Mouse (Mus musculus): ENCODE measurements at regions not wholly inside any gene's neighbourhood (a gene's known extent, or its start where the extent isn't known, plus 50 kb on each side); places are given as distances from the start of the nearest gene placed in this dataset.
"Not testable (repeated sequence)": the region's sequence is repeated elsewhere in the genome, so short reads cannot be mapped to it uniquely, and the experiment has no call there.

DNA sequence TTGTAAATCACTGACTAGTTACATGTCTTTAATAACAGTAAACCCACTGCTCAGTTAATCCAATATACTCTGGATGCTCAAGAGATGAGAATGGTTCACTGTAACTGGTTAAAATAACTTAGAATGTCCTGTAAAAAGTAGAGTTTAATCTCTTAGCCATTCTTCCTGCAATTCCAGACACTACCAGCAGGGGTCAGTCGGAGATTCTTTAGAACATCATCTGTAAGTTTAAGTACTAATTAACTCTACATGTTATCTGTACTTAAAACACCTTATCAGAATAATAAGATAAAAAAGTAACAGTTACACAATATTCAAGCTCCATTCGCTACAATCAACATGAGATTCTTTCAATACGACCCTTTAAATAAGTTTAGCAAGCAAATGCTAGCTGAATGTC is 58.7 kb upstream of the Olig3 start:
- WGBS: 55% methylated on average over 3 of the region's 3 CpGs
- Histone ChIP-seq H3K9me3 (replicated peaks; ENCODE audit: control insufficient read depth, low read length) (no peaks in the 10 kb centered on the region), H3K27me3 (replicated peaks; ENCODE audit: control insufficient read depth, insufficient read depth, low read length) (no peaks in the 10 kb centered on the region), H3K4me3 (ENCODE audit: low read depth, low read length) (no peak overlapping the region), H3K4me2 (ENCODE audit: low read length) (no peak overlapping the region), H3K36me3 (ENCODE audit: control insufficient read depth, insufficient read depth, low read length) (no peaks in the 10 kb centered on the region), H3K9ac (ENCODE audit: low read length) (no peak overlapping the region), H3K27ac (ENCODE audit: low read depth, low read length) (no peak overlapping the region), H3K4me1 (ENCODE audit: control insufficient read depth, insufficient read depth, low read length) (no peaks in the 10 kb centered on the region)
- DNase-seq (ENCODE audit: low spot score) (peak; percentile 37), ATAC-seq (no peak)

DNA sequence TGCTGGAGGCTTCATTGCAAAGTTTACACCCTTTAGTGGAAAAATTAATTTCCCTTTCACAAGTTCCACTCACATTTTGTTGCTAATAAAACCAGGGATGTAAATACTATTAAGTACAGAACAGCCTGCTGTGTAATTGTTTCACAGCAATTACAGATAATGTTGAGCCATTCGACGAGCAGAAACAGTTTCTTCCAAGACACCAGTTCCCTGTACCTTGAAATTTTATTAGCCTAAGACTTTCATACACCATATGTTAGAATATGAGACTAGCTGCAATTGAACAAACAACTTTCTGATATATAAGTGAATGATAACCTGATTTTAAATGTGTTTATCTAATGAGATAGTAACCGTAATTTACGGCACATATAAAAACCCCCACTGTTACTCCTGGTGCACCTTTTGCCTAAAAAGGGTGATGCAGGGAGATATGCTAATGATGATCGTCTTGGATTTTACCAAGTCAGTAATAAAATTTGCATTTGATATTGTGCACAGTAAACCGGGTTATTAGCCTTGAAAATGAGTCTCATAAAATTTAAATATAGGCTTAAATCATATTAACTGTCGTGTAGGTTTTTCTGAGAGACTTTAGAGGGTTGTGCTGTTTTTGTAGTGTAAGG is 60.8 kb upstream of the Olig3 start:
- Histone ChIP-seq H3K36me3 (ENCODE audit: control insufficient read depth, insufficient read depth, low read length) (no peaks in the 10 kb centered on the region), H3K4me2 (ENCODE audit: low read length) (no peak overlapping the region), H3K4me3 (ENCODE audit: low read depth, low read length) (no peak overlapping the region), H3K27ac (ENCODE audit: low read depth, low read length) (no peak overlapping the region), H3K4me1 (ENCODE audit: control insufficient read depth, insufficient read depth, low read length) (no peaks in the 10 kb centered on the region), H3K27me3 (replicated peaks; ENCODE audit: control insufficient read depth, insufficient read depth, low read length) (no peaks in the 10 kb centered on the region), H3K9ac (ENCODE audit: low read length) (no peak overlapping the region), H3K9me3 (replicated peaks; ENCODE audit: control insufficient read depth, low read length) (no peaks in the 10 kb centered on the region)
- DNase-seq (ENCODE audit: low spot score) (no peak), ATAC-seq (no peak)
- 81% methylated on average over 7 of the region's 7 CpGs for WGBS

DNA sequence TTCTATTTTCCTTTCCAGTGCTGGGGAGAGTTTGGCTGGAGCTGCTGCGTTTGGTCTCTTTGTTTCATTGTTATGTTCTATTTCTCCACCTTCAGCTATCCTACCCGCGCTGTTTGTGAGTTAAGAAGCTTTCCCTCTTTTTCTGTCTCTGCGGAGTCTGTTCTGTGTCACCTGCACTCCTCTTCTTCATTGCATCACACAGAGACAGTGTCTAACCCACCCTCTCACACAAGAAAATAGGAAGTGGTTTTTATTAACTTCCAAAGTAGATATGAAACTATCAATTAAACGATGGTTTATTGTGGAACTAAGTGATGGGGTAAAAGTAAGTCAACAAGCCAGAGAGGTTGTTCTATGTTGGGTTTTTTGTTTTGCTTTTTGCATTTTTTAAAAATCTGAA is 64.9 kb upstream of the Olig3 start:
- Histone ChIP-seq H3K9me3 (replicated peaks; ENCODE audit: control insufficient read depth, low read length) (no peaks in the 10 kb centered on the region), H3K4me2 (ENCODE audit: low read length) (no peak overlapping the region), H3K27ac (ENCODE audit: low read depth, low read length) (no peak overlapping the region), H3K9ac (ENCODE audit: low read length) (no peak overlapping the region), H3K4me3 (ENCODE audit: low read depth, low read length) (no peak overlapping the region), H3K4me1 (ENCODE audit: control insufficient read depth, insufficient read depth, low read length) (no peaks in the 10 kb centered on the region), H3K36me3 (ENCODE audit: control insufficient read depth, insufficient read depth, low read length) (no peaks in the 10 kb centered on the region), H3K27me3 (replicated peaks; ENCODE audit: control insufficient read depth, insufficient read depth, low read length) (no peaks in the 10 kb centered on the region)
- DNase-seq (ENCODE audit: low spot score): no peak
- 71% methylated on average over 5 of the region's 5 CpGs for WGBS
- no peak for ATAC-seq

DNA sequence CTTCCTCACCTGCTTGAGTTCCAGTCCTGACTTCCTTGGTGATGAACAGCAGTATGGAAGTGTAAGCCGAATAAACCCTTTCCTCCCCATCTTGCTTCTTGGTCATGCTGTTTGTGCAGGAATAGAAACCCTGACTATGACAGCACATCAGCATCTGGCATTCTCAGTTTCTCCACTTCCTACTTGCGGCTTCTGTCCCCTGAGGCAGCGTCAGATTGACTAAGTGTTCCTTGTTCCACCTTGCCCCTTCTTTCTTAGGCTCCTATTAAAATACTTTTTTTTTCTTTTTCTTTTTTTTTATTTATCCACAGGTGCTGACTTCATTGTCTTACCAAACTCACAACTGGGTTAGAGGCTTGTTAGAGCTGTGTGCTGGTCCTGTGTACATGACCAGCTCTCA is 65.3 kb upstream of the Olig3 start:
- not testable (repeated sequence) for H3K36me3 ChIP-seq (ENCODE audit: control insufficient read depth, insufficient read depth, low read length); ATAC-seq; H3K4me3 ChIP-seq (ENCODE audit: low read depth, low read length); H3K27me3 ChIP-seq (replicated peaks; ENCODE audit: control insufficient read depth, insufficient read depth, low read length); H3K9me3 ChIP-seq (replicated peaks; ENCODE audit: control insufficient read depth, low read length); H3K4me1 ChIP-seq (ENCODE audit: control insufficient read depth, insufficient read depth, low read length); H3K9ac ChIP-seq (ENCODE audit: low read length); H3K27ac ChIP-seq (ENCODE audit: low read depth, low read length); DNase-seq (ENCODE audit: low spot score); H3K4me2 ChIP-seq (ENCODE audit: low read length)
- 84% methylated on average over 3 of the region's 3 CpGs for WGBS

DNA sequence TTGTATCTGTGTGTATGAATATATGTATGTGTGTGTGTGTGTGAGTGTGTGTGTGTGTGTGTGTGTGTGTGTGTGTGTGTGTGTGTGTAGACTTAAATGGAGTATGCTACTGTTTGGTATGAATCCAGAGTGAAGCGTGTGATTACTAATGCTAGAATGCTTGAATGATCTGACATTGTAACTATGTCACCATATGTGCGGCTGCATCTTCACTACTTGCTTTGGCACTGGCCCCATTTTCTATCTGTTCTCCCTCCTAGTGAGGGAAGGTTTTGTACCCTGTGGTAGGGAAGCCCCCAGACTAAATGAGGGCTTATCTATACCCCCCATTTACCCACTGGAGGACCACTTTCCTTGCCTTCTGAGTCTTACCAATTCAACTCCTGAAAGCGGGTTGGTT is 74.2 kb upstream of the Olig3 start:
- ATAC-seq (no peak), DNase-seq (ENCODE audit: low spot score) (peak; percentile 54)
- Histone ChIP-seq H3K27ac (ENCODE audit: low read depth, low read length) (no peak overlapping the region), H3K9ac (ENCODE audit: low read length) (no peak overlapping the region), H3K4me1 (ENCODE audit: control insufficient read depth, insufficient read depth, low read length) (peaks cover 4% of the 10 kb centered on the region), H3K9me3 (replicated peaks; ENCODE audit: control insufficient read depth, low read length) (no peaks in the 10 kb centered on the region), H3K36me3 (ENCODE audit: control insufficient read depth, insufficient read depth, low read length) (no peaks in the 10 kb centered on the region), H3K4me3 (ENCODE audit: low read depth, low read length) (no peak overlapping the region), H3K27me3 (replicated peaks; ENCODE audit: control insufficient read depth, insufficient read depth, low read length) (no peaks in the 10 kb centered on the region), H3K4me2 (ENCODE audit: low read length) (no peak overlapping the region)
- 71% methylated on average over 3 of the region's 3 CpGs for WGBS

DNA sequence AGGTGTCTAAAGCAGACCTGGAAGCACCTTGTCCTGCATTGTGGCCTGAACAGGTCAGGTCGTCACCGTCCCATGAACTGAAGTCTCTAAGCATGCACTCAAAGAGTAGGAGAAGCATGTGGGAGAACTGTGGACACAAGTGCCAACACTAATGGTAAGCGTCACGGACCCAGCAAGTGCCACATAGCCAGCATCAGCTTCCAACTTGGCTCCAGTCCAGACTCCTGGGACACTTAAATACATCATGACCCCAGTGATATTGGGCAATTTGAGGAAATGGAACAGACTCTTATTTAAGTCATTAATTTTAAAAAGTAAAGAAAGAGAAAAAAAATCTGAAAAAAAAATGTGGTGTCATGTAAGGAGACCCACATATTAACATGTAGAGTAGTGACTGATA is 75.3 kb upstream of the Olig3 start:
- no peak overlapping the region for H3K4me3 ChIP-seq (ENCODE audit: low read depth, low read length)
- H3K4me1 ChIP-seq (ENCODE audit: control insufficient read depth, insufficient read depth, low read length): peaks cover 4% of the 10 kb centered on the region
- H3K36me3 ChIP-seq (ENCODE audit: control insufficient read depth, insufficient read depth, low read length): no peaks in the 10 kb centered on the region
- H3K9ac ChIP-seq (ENCODE audit: low read length): no peak overlapping the region
- H3K4me2 ChIP-seq (ENCODE audit: low read length): no peak overlapping the region
- no peaks in the 10 kb centered on the region for H3K9me3 ChIP-seq (replicated peaks; ENCODE audit: control insufficient read depth, low read length)
- no peaks in the 10 kb centered on the region for H3K27me3 ChIP-seq (replicated peaks; ENCODE audit: control insufficient read depth, insufficient read depth, low read length)
- ATAC-seq (no peak), DNase-seq (ENCODE audit: low spot score) (no peak)
- no peak overlapping the region for H3K27ac ChIP-seq (ENCODE audit: low read depth, low read length)
- 80% methylated on average over 4 of the region's 4 CpGs for WGBS

DNA sequence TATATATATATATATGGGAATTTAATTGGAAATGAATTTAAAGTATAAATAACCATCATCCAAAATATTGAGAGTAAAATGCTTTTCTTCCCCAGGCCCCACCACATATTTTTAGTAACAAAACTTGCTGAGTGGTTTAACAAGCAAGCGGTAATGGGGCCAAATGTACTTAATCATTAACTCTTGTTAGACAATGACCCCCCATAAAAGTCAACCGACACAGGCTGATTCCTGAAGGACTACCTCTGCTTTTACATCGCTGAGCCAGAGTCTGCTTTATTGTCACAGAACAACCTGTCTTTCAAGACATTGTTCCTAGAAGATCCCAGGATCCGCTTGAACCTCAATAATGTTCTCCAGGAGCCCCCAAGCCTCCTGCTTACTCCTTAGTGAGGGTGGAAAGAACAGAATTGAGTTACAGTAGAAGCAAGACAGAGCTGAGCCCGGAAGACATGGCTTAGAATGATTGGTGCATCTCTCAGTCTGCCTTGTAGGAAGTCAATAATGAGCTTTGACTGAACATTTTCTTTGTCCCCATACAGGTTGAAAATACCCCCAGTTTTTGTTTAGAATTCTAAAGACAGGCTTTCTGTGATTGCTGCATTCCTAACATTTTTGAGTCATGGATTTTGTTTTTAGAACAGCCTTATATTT is 78.0 kb upstream of the Olig3 start:
- Histone ChIP-seq H3K9me3 (replicated peaks; ENCODE audit: control insufficient read depth, low read length) (no peaks in the 10 kb centered on the region), H3K36me3 (ENCODE audit: control insufficient read depth, insufficient read depth, low read length) (no peaks in the 10 kb centered on the region), H3K4me2 (ENCODE audit: low read length) (no peak overlapping the region), H3K4me1 (ENCODE audit: control insufficient read depth, insufficient read depth, low read length) (peaks cover 4% of the 10 kb centered on the region), H3K27ac (ENCODE audit: low read depth, low read length) (no peak overlapping the region), H3K4me3 (ENCODE audit: low read depth, low read length) (no peak overlapping the region), H3K27me3 (replicated peaks; ENCODE audit: control insufficient read depth, insufficient read depth, low read length) (no peaks in the 10 kb centered on the region), H3K9ac (ENCODE audit: low read length) (no peak overlapping the region)
- no peak for DNase-seq (ENCODE audit: low spot score)
- no peak for ATAC-seq
- WGBS: 69% methylated on average over 5 of the region's 5 CpGs

DNA sequence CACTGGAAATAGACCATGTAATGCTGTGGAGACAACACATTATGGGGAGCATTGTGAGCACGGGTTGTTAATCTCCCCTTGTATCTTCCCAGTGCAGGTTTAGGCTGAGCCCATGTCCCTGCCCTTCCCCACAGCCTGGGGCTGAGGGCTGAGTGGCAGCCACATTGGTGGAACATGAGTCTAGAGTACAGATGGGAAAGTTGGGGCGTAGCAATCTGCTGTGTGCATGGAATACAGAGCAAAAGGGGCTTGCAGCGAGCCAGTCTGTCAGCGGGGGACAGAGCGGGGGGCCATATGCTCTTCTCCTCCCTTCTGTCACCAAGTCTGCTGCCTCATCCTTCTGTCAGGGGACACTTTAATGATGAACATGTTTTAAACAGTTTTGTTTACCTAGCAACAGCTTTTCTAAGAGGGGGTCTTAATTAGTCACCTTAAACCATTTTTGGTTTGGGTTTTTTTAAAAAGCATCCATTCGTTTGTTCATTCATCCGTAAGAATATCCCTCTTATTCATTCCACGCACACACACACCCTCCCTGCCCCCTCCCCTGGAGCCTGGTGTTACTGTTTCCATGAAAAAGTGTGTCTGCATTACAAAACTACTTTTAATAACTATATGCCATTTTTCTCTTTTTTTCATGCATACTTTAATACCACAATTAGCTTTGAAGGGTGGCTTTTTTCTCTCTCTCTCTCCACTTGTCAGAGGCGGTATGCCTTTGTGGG is 79.1 kb upstream of the Olig3 start:
- Histone ChIP-seq H3K9me3 (replicated peaks; ENCODE audit: control insufficient read depth, low read length) (no peaks in the 10 kb centered on the region), H3K36me3 (ENCODE audit: control insufficient read depth, insufficient read depth, low read length) (no peaks in the 10 kb centered on the region), H3K4me2 (ENCODE audit: low read length) (0 out of 2 replicates have a peak overlapping the region, but pooled peaks have one; percentile 7), H3K4me1 (ENCODE audit: control insufficient read depth, insufficient read depth, low read length) (peaks cover 4% of the 10 kb centered on the region), H3K9ac (ENCODE audit: low read length) (no peak overlapping the region), H3K4me3 (ENCODE audit: low read depth, low read length) (no peak overlapping the region), H3K27me3 (replicated peaks; ENCODE audit: control insufficient read depth, insufficient read depth, low read length) (no peaks in the 10 kb centered on the region), H3K27ac (ENCODE audit: low read depth, low read length) (no peak overlapping the region)
- 15% methylated on average over 9 of the region's 9 CpGs for WGBS
- ATAC-seq: peak; percentile 99
- DNase-seq (ENCODE audit: low spot score): peak; percentile 89

DNA sequence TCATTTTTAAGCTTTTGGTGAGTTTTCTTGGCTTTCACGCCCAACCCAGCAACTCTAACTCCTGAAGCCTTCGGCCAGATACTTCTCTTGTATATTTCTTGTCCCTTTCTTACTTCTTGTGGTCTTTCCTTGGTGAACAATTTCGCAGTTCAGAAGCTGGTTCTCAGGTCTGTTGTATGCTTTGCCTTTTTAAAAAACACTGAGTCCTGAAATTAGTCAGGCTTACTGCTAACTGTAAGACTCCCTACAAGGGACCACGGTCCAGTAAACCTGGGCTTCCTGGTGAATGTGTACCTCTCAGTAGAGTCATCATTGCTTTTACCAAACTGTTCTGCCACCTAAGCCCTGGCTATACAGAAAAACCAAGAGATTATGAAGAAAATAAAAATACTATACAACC is 81.3 kb upstream of the Olig3 start:
- 88% methylated on average over 4 of the region's 4 CpGs for WGBS
- Histone ChIP-seq H3K4me3 (ENCODE audit: low read depth, low read length) (no peak overlapping the region), H3K27me3 (replicated peaks; ENCODE audit: control insufficient read depth, insufficient read depth, low read length) (no peaks in the 10 kb centered on the region)

More for the DNA sequence above, 81.3 kb upstream of the Olig3 start:
- no peak overlapping the region for H3K9ac ChIP-seq (ENCODE audit: low read length)
- H3K4me2 ChIP-seq (ENCODE audit: low read length): no peak overlapping the region
- H3K4me1 ChIP-seq (ENCODE audit: control insufficient read depth, insufficient read depth, low read length): peaks cover 4% of the 10 kb centered on the region
- DNase-seq (ENCODE audit: low spot score): no peak
- H3K9me3 ChIP-seq (replicated peaks; ENCODE audit: control insufficient read depth, low read length): no peaks in the 10 kb centered on the region
- ATAC-seq: no peak
- H3K36me3 ChIP-seq (ENCODE audit: control insufficient read depth, insufficient read depth, low read length): no peaks in the 10 kb centered on the region
- H3K27ac ChIP-seq (ENCODE audit: low read depth, low read length): no peak overlapping the region
